Mouse (Mus musculus) brain, embryonic 14.5 days (tissue): ENCODE data around the gene Prkcsh.

ENCODE experiments used
- CTCF ChIP-seq: fragments of 200-500 bp; IDR thresholded peaks from 2 replicates; pipeline ENCODE4 v1.5.1; 2012; ENCODE audit warnings: inconsistent platforms, mild to moderate bottlenecking, moderate library complexity, borderline replicate concordance; ENCODE audit not compliant: insufficient read depth, insufficient read length; ENCODE audit errors: extremely low read depth
- POLR2A ChIP-seq: fragments of 200-500 bp; IDR thresholded peaks from 2 replicates; pipeline ENCODE4 v1.6.1; 2012; ENCODE audit warnings: mild to moderate bottlenecking, inconsistent platforms, borderline replicate concordance; ENCODE audit not compliant: poor library complexity, insufficient read depth, insufficient read length, severe bottlenecking; ENCODE audit errors: extremely low read depth

DNA sequence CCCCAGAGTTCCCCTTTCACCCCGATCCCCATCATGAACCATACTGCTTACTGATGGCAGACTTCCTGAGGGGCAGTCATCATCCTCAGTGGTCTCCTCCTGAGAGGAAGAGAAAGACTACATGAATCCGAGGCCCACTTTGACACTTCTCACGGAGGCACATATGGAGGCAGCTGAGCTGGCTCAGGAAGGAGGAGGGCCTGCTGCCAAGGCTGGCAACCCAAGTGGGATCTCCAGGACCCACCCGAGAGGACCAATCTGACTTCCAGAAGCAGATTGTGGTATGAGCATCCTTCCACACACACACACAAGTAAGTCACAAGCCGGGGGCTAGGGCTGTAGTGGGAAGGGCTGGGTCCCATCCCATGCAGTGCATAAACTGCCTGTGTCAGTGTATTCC, 25.3 kb upstream of the Prkcsh start:
- TF ChIP-seq POLR2A (no peak), CTCF (no peak)
